Mouse (Mus musculus) small intestine, adult 2 months (tissue): ENCODE measurements around the gene Mcat.

ENCODE experiments used
- CTCF ChIP-seq: fragments of 200-500 bp; IDR thresholded peaks from 2 replicates; pipeline ENCODE4 v1.5.1; 2012; ENCODE audit warnings: low read depth, mild to moderate bottlenecking, control low read depth, inconsistent platforms, low read length, moderate library complexity, mixed read lengths; ENCODE audit not compliant: insufficient replicate concordance, insufficient read length; ENCODE audit errors: extremely low read depth
- POLR2A ChIP-seq: fragments of 200-500 bp; IDR thresholded peaks from 2 replicates; pipeline ENCODE4 v1.6.1; 2012; ENCODE audit warnings: low read depth, mild to moderate bottlenecking, control low read depth, inconsistent platforms, low read length, moderate library complexity

GRCm38 (mm10) chr15:83546029-83546428 is 17.6 kb downstream of the Mcat start:
- no peak for TF ChIP-seq CTCF
- TF ChIP-seq POLR2A: no peak
